Mouse (Mus musculus): ENCODE results near the gene Gm20388. TPM values are rescaled to one million over a fixed set of nuclear protein-coding genes. Genes with fewer than 3 reads are reported as not detected.
A peak's percentile ranks its signal among the peaks of the same experiment; 100 is the strongest.

Gm20388 gene
- total and polyA plus RNA-seq, 3 experiments: 0.02 to 0.05 TPM; not detected in 1

GRCm38 (mm10) chr8:122537033-122537432 lies 2626.4 kb downstream of the Gm20388 start:
- Histone ChIP-seq H3K4me1 (ENCODE audit: insufficient read depth, low read depth, low read length) (peaks cover 84% of the 10 kb centered on the region), H3K4me3 (ENCODE audit: low read depth, low read length) (peak overlapping the region; percentile 61; the same call in 1 of the 2 replicates), H3K9me3 (replicated peaks) (peaks cover 11% of the 10 kb centered on the region), H3K36me3 (replicated peaks) (peaks cover 71% of the 10 kb centered on the region), H3K27me3 (ENCODE audit: insufficient read depth, low read length) (no peaks in the 10 kb centered on the region)
- DNase-seq (ENCODE audit: low spot score) (no peak), ATAC-seq (ENCODE audit: extremely low read depth, insufficient number of reproducible peaks, low FRiP score, poor library complexity, severe bottlenecking) (no peak)
- TF ChIP-seq TAL1 (conservative IDR thresholded peaks at IDR 0.05; ENCODE audit: low read depth, low read length) (no peak), POLR2AphosphoS5 (IDR thresholded peaks at IDR 0.05; ENCODE audit: insufficient replicate concordance, low read depth, low read length) (no peak), CTCF (IDR thresholded peaks at IDR 0.05; ENCODE audit: low read depth, low read length) (no peak), GATA2 (IDR thresholded peaks at IDR 0.05; ENCODE audit: borderline replicate concordance, low read depth, low read length) (no peak), GATA1 (IDR thresholded peaks at IDR 0.05; ENCODE audit: borderline replicate concordance, low read length) (no peak)

DNA sequence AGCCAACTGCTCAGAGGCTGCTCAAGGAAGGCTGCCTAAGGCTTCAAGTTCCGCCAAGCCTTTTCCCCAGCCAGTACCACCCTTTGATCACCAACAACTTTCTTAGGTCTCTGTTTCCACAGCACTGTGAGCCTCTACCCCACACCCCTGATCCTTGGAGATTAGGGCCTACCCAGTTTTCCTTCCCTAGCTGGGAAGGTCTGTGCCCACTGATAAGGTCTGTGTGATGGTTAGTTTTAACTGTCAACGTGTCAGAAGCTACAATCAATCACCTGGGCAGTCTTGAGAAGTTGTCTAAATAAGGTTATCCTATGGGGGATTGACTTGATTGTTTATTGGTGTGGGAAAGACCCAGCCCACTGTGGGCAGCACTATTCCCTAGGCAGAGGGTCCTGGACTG lies 2627.2 kb downstream of the Gm20388 start:
- no peaks in the 10 kb centered on the region for H3K27me3 ChIP-seq (ENCODE audit: insufficient read depth, low read length)
- DNase-seq (ENCODE audit: low spot score) (peak; percentile 84), ATAC-seq (ENCODE audit: extremely low read depth, insufficient number of reproducible peaks, low FRiP score, poor library complexity, severe bottlenecking) (peak; percentile 87)
- H3K9me3 ChIP-seq (replicated peaks): peaks cover 11% of the 10 kb centered on the region
- peaks cover 84% of the 10 kb centered on the region for H3K4me1 ChIP-seq (ENCODE audit: insufficient read depth, low read depth, low read length)
- TF ChIP-seq GATA1 (IDR thresholded peaks at IDR 0.05; ENCODE audit: borderline replicate concordance, low read length) (no peak), TAL1 (conservative IDR thresholded peaks at IDR 0.05; ENCODE audit: low read depth, low read length) (peak; percentile 99), CTCF (IDR thresholded peaks at IDR 0.05; ENCODE audit: low read depth, low read length) (no peak), POLR2AphosphoS5 (IDR thresholded peaks at IDR 0.05; ENCODE audit: insufficient replicate concordance, low read depth, low read length) (no peak), GATA2 (IDR thresholded peaks at IDR 0.05; ENCODE audit: borderline replicate concordance, low read depth, low read length) (no peak)
- peak overlapping the region; percentile 61; the same call in 1 of the 2 replicates for H3K4me3 ChIP-seq (ENCODE audit: low read depth, low read length)
- peaks cover 71% of the 10 kb centered on the region for H3K36me3 ChIP-seq (replicated peaks)

DNA sequence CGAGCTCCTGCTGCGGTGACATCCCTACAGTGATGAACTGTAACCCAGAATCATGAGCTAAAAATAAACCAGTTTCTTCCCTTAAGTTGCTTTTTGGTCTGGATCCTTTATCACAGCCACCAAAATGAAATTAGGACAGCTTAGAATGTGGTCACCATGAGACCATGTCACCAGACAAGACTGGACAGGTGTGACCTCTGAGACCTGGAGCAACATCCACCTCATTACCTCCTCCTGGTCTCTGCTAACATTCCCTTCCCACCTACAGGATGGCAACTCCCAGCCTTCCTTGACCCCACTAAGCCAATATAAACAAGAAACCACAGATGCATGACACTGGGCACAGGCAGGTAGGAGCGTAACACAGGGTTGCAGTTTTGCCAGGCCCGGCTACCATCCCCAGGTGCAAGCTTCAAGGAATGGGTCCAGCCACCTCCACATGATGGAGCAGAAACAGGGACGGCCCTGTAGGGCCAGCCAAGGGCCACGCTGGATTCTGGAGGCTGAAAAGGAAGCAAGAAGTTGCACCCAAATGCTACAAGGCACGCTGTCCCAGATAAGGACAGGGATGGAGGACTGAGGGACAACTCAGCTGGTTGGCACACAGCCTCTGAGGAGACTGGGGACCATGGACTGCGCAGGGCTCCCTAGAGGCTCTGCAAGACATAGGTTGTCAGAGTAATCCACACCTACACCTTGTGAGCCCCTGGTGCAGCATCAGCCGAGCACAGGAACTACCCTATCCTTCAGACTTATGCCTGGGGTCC lies 2627.9 kb downstream of the Gm20388 start:
- ATAC-seq (ENCODE audit: extremely low read depth, insufficient number of reproducible peaks, low FRiP score, poor library complexity, severe bottlenecking) (no peak), DNase-seq (ENCODE audit: low spot score) (no peak)
- peaks cover 84% of the 10 kb centered on the region for H3K4me1 ChIP-seq (ENCODE audit: insufficient read depth, low read depth, low read length)
- TF ChIP-seq TAL1 (conservative IDR thresholded peaks at IDR 0.05; ENCODE audit: low read depth, low read length) (peak; percentile 9; the same call in 1 of the 2 replicates), GATA1 (IDR thresholded peaks at IDR 0.05; ENCODE audit: borderline replicate concordance, low read length) (no peak)
- H3K9me3 ChIP-seq (replicated peaks): peaks cover 11% of the 10 kb centered on the region
- no peaks in the 10 kb centered on the region for H3K27me3 ChIP-seq (ENCODE audit: insufficient read depth, low read length)
- H3K36me3 ChIP-seq (replicated peaks): peaks cover 71% of the 10 kb centered on the region
- H3K4me3 ChIP-seq (ENCODE audit: low read depth, low read length): peak overlapping the region; percentile 33; the same call in 1 of the 2 replicates

GRCm38 (mm10) chr8:122544138-122544537 lies 2633.5 kb downstream of the Gm20388 start:
- ATAC-seq (ENCODE audit: extremely low read depth, insufficient number of reproducible peaks, low FRiP score, poor library complexity, severe bottlenecking) (no peak), DNase-seq (ENCODE audit: low spot score) (no peak)
- Histone ChIP-seq H3K9me3 (replicated peaks) (peaks cover 4% of the 10 kb centered on the region), H3K36me3 (replicated peaks) (peaks cover 83% of the 10 kb centered on the region), H3K4me1 (ENCODE audit: insufficient read depth, low read depth, low read length) (peaks cover 93% of the 10 kb centered on the region), H3K4me3 (ENCODE audit: low read depth, low read length) (no peak overlapping the region), H3K27me3 (ENCODE audit: insufficient read depth, low read length) (no peaks in the 10 kb centered on the region)
- TF ChIP-seq CTCF (IDR thresholded peaks at IDR 0.05; ENCODE audit: low read depth, low read length): no peak
- TF ChIP-seq TAL1 (conservative IDR thresholded peaks at IDR 0.05; ENCODE audit: low read depth, low read length): no peak
- TF ChIP-seq POLR2AphosphoS5 (IDR thresholded peaks at IDR 0.05; ENCODE audit: insufficient replicate concordance, low read depth, low read length): no peak
- no peak for TF ChIP-seq GATA1 (IDR thresholded peaks at IDR 0.05; ENCODE audit: borderline replicate concordance, low read length)

GRCm38 (mm10) chr8:122546066-122546755 lies 2635.6 kb downstream of the Gm20388 start:
- peak; percentile 62 for ATAC-seq (ENCODE audit: extremely low read depth, insufficient number of reproducible peaks, low FRiP score, poor library complexity, severe bottlenecking)
- H3K4me3 ChIP-seq (ENCODE audit: low read depth, low read length): peak overlapping the region; percentile 86; the same call in 1 of the 2 replicates
- 0 out of 2 replicates have a peak, but pooled peaks cover 2% of the 10 kb centered on the region for H3K9me3 ChIP-seq (replicated peaks)
- DNase-seq (ENCODE audit: low spot score): peak; percentile 81
- H3K4me1 ChIP-seq (ENCODE audit: insufficient read depth, low read depth, low read length): peaks cover 89% of the 10 kb centered on the region
- peaks cover 72% of the 10 kb centered on the region for H3K36me3 ChIP-seq (replicated peaks)
- TF ChIP-seq GATA2 (IDR thresholded peaks at IDR 0.05; ENCODE audit: borderline replicate concordance, low read depth, low read length) (no peak), TAL1 (conservative IDR thresholded peaks at IDR 0.05; ENCODE audit: low read depth, low read length) (no peak)
- H3K27me3 ChIP-seq (ENCODE audit: insufficient read depth, low read length): no peaks in the 10 kb centered on the region

DNA sequence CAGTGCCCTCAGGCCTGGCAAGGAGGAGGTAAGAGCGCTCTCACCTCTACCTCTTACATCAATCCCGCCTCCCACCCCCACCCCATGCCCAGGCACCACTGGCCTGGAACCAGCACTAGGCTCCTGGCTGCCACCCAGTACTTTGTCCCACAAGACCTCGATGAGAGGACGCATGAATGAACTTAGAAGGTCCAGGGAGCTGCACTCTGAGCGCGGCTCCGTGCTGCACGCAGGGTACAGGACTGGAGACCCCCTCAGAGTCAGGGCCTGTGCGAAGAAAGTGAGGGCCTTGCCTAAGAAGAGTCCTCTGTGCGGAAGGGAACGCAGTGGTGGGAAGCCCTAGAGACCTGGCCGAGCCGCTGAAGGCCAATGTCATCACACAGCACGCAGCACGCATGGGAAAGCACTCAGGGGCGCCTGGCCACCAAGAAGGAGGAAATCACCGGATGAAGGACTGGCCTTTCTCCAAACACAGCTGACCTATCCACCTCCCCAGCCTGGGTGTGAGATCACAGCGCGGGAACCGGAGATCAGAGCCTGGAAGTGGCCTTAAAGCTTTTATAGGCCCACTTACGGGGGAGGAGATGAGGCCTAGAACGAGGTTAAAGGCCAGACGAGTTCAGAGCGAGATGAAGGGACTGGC lies 2636.3 kb downstream of the Gm20388 start:
- ATAC-seq (ENCODE audit: extremely low read depth, insufficient number of reproducible peaks, low FRiP score, poor library complexity, severe bottlenecking): no peak
- H3K9me3 ChIP-seq (replicated peaks): 0 out of 2 replicates have a peak, but pooled peaks cover 2% of the 10 kb centered on the region
- peaks cover 65% of the 10 kb centered on the region for H3K36me3 ChIP-seq (replicated peaks)
- H3K27me3 ChIP-seq (ENCODE audit: insufficient read depth, low read length): no peaks in the 10 kb centered on the region
- H3K4me1 ChIP-seq (ENCODE audit: insufficient read depth, low read depth, low read length): peaks cover 88% of the 10 kb centered on the region
- H3K4me3 ChIP-seq (ENCODE audit: low read depth, low read length): peak overlapping the region; percentile 86
- TF ChIP-seq POLR2AphosphoS5 (IDR thresholded peaks at IDR 0.05; ENCODE audit: insufficient replicate concordance, low read depth, low read length) (no peak), TAL1 (conservative IDR thresholded peaks at IDR 0.05; ENCODE audit: low read depth, low read length) (no peak), GATA2 (IDR thresholded peaks at IDR 0.05; ENCODE audit: borderline replicate concordance, low read depth, low read length) (no peak), CTCF (IDR thresholded peaks at IDR 0.05; ENCODE audit: low read depth, low read length) (no peak), GATA1 (IDR thresholded peaks at IDR 0.05; ENCODE audit: borderline replicate concordance, low read length) (no peak)
- no peak for DNase-seq (ENCODE audit: low spot score)

All from G1E (cell line).